Mouse (Mus musculus) limb, embryonic 14.5 days (tissue): Measurements from ENCODE around the gene Mapk8ip2. TPM values are rescaled to one million over a fixed set of nuclear protein-coding genes. Genes with fewer than 3 reads are reported as not detected.

Source experiments
- ATAC-seq: fragments of 200-750 bp; cut with Nextera tagmentation; 2 replicates; pipeline ENCODE4 v1.8.0; 2017; ENCODE audit warnings: low read depth, moderate number of reproducible peaks, moderate TSS enrichment; ENCODE audit not compliant: low FRiP score
- DNase-seq: peaks from one replicate; pipeline ENCODE4 v3.0.0-alpha.2; 2015; ENCODE audit warnings: low spot score
- H3K27ac ChIP-seq: fragments of 300-500 bp; sonication (generic); replicated peaks from 2 replicates; pipeline ENCODE4 v1.5.1; 2014; ENCODE audit warnings: low read depth, mild to moderate bottlenecking, low read length, moderate library complexity, mixed read lengths
- H3K27me3 ChIP-seq: fragments of 300-500 bp; sonication (generic); 2 replicates; pipeline ENCODE4 v1.6.1; 2014; ENCODE audit warnings: low read length, mixed read lengths; ENCODE audit not compliant: control insufficient read depth, insufficient read depth
- H3K36me3 ChIP-seq: fragments of 300-500 bp; sonication (generic); 2 replicates; pipeline ENCODE4 v1.6.1; 2014; ENCODE audit warnings: mild to moderate bottlenecking, low read length, moderate library complexity, mixed read lengths; ENCODE audit not compliant: control insufficient read depth, insufficient read depth
- H3K4me1 ChIP-seq: fragments of 300-500 bp; sonication (generic); 2 replicates; pipeline ENCODE4 v1.6.1; 2014; ENCODE audit warnings: antibody characterized with exemption, low read length, mixed read lengths; ENCODE audit not compliant: control insufficient read depth, insufficient read depth
- H3K4me2 ChIP-seq: fragments of 300-500 bp; sonication (generic); replicated peaks from 2 replicates; pipeline ENCODE4 v1.6.1; 2014; ENCODE audit warnings: low read depth, mild to moderate bottlenecking, low read length, moderate library complexity; ENCODE audit not compliant: severe bottlenecking
- H3K4me3 ChIP-seq: fragments of 300-500 bp; sonication (generic); replicated peaks from 2 replicates; pipeline ENCODE4 v1.5.1; 2014; ENCODE audit warnings: low read length
- H3K9ac ChIP-seq: fragments of 300-500 bp; sonication (generic); 2 replicates; pipeline ENCODE4 v1.6.1; 2014; ENCODE audit warnings: mild to moderate bottlenecking, low read depth, low read length, moderate library complexity; ENCODE audit not compliant: severe bottlenecking
- H3K9me3 ChIP-seq: fragments of 300-500 bp; sonication (generic); 2 replicates; pipeline ENCODE4 v1.6.1; 2016; ENCODE audit warnings: low read length; ENCODE audit not compliant: control insufficient read depth
- POLR2A ChIP-seq: fragments of 200-500 bp; IDR thresholded peaks from 2 replicates; pipeline ENCODE4 v1.8.0; 2012; ENCODE audit warnings: inconsistent platforms, mild to moderate bottlenecking, moderate library complexity, borderline replicate concordance; ENCODE audit not compliant: insufficient read depth, insufficient read length; ENCODE audit errors: extremely low read depth
- WGBS: fragments of 180-500 bp; shearing (Covaris S2); extraction: QIAGEN DNeasy Blood & Tissue Kit; methylation state at CpG from one replicate; pipeline ENCODE4 v1.1.7; 2014; 5-methylcytosine and 5-hydroxymethylcytosine counted together
- polyA plus RNA-seq, 2 experiments: library from polyadenylated mRNA; depleted of rRNA in 1 of 2; stranded (reverse) in 1 of 2; unstranded in 1 of 2; fragments of >200 nt; fragmentation: Nextera tagmentation in 1 of 2; extraction: Ambion mirVana in 1 of 2; gene quantifications; 2 replicates each; pipeline versions ENCODE4 v1.2.1 to v1.2.3; 2012 to 2014

The Mapk8ip2 gene
- polyA plus RNA-seq, 2 experiments, result 0.99 to 2.5 TPM

- no peaks in the 10 kb centered on the region for H3K9me3 ChIP-seq
- DNase-seq (no peak), ATAC-seq (no peak)
- H3K4me2 ChIP-seq, result no peak overlapping the region
- H3K27me3 ChIP-seq, result no peaks in the 10 kb centered on the region
- no peak overlapping the region for H3K9ac ChIP-seq
- peaks cover 7% of the 10 kb centered on the region; the same call in 1 of the 2 replicates for H3K4me1 ChIP-seq
- no peak for TF ChIP-seq POLR2A
- H3K27ac ChIP-seq, result no peak overlapping the region
- no peak overlapping the region for H3K4me3 ChIP-seq
- no peaks in the 10 kb centered on the region for H3K36me3 ChIP-seq
- WGBS, result 85% methylated on average over 3 of the region's 3 CpGs
Observed at GRCm38 (mm10) chr15:89478622-89479021, 24.9 kb downstream of the Mapk8ip2 start.

GRCm38 (mm10) chr15:89480584-89480983 lies 26.9 kb downstream of the Mapk8ip2 start:
- no peak for TF ChIP-seq POLR2A
- DNase-seq (no peak), ATAC-seq (no peak)
- WGBS, result 82% methylated on average over 8 of the region's 8 CpGs
- peaks cover 3% of the 10 kb centered on the region; the same call in 1 of the 2 replicates for H3K4me1 ChIP-seq
- no peak overlapping the region for H3K27ac ChIP-seq
- H3K36me3 ChIP-seq, result no peaks in the 10 kb centered on the region
- no peak overlapping the region for H3K9ac ChIP-seq
- H3K4me2 ChIP-seq, result no peak overlapping the region
- no peaks in the 10 kb centered on the region for H3K9me3 ChIP-seq
- no peak overlapping the region for H3K4me3 ChIP-seq
- H3K27me3 ChIP-seq, result no peaks in the 10 kb centered on the region

- H3K27ac ChIP-seq, result no peak overlapping the region
- H3K36me3 ChIP-seq, result no peaks in the 10 kb centered on the region
- ATAC-seq (no peak), DNase-seq (no peak)
- H3K4me1 ChIP-seq, result no peaks in the 10 kb centered on the region
- no peak for TF ChIP-seq POLR2A
- H3K4me3 ChIP-seq, result no peak overlapping the region
- H3K4me2 ChIP-seq, result no peak overlapping the region
- H3K9me3 ChIP-seq, result no peaks in the 10 kb centered on the region
- no peaks in the 10 kb centered on the region for H3K27me3 ChIP-seq
- WGBS, result 79% methylated on average over 12 of the region's 12 CpGs
- no peak overlapping the region for H3K9ac ChIP-seq
Observed at GRCm38 (mm10) chr15:89488182-89488581, 34.5 kb downstream of the Mapk8ip2 start.

GRCm38 (mm10) chr15:89488611-89489117 lies 35.0 kb downstream of the Mapk8ip2 start:
- WGBS, result 37% methylated on average over 14 of the region's 14 CpGs
- H3K9me3 ChIP-seq, result no peaks in the 10 kb centered on the region
- H3K9ac ChIP-seq, result no peak overlapping the region
- ATAC-seq (no peak), DNase-seq (no peak)
- no peak overlapping the region for H3K27ac ChIP-seq
- TF ChIP-seq POLR2A, result no peak
- H3K4me3 ChIP-seq, result no peak overlapping the region
- H3K4me2 ChIP-seq, result no peak overlapping the region
- no peaks in the 10 kb centered on the region for H3K4me1 ChIP-seq
- no peaks in the 10 kb centered on the region for H3K36me3 ChIP-seq
- no peaks in the 10 kb centered on the region for H3K27me3 ChIP-seq

- WGBS, result 79% methylated on average over 4 of the region's 4 CpGs
- ATAC-seq, result no peak
- H3K4me1 ChIP-seq, result no peaks in the 10 kb centered on the region
- H3K27ac ChIP-seq, result no peak overlapping the region
- H3K9me3 ChIP-seq, result no peaks in the 10 kb centered on the region
- H3K4me2 ChIP-seq, result no peak overlapping the region
- no peak for TF ChIP-seq POLR2A
- H3K4me3 ChIP-seq, result no peak overlapping the region
- no peaks in the 10 kb centered on the region for H3K36me3 ChIP-seq
- no peak overlapping the region for H3K9ac ChIP-seq
- peaks cover 5% of the 10 kb centered on the region; the same call in 1 of the 2 replicates for H3K27me3 ChIP-seq
- no peak for DNase-seq
Observed at GRCm38 (mm10) chr15:89494970-89495369, 41.3 kb downstream of the Mapk8ip2 start.
